Mouse (Mus musculus) cortical plate, adult 2 months (tissue): ENCODE data around the gene Agap2.

ENCODE experiments used
- CTCF ChIP-seq: fragments of 200-500 bp; IDR thresholded peaks from 2 replicates; pipeline ENCODE4 v1.5.1; 2011; ENCODE audit warnings: mild to moderate bottlenecking, control low read depth, low read length; ENCODE audit not compliant: insufficient read depth; ENCODE audit errors: extremely low read depth
- POLR2A ChIP-seq: fragments of 200-500 bp; IDR thresholded peaks from 2 replicates; pipeline ENCODE4 v1.6.1; 2011; ENCODE audit warnings: mild to moderate bottlenecking, low read length, control low read depth; ENCODE audit not compliant: insufficient read depth; ENCODE audit errors: extremely low read depth

- TF ChIP-seq POLR2A, result no peak
- TF ChIP-seq CTCF, result no peak
These were observed 24.1 kb downstream of the Agap2 start for GRCm38 (mm10) chr10:127099191-127099590.
